Mouse (Mus musculus) c-Kit-positive CD71-positive TER-119-negative erythroid progenitor cells, embryonic 14.5 days (primary cell): ENCODE data around the gene Katnb1.
A peak's percentile ranks its signal among the peaks of the same experiment; 100 is the strongest.

Experiments
- DNase-seq: peaks from one replicate; pipeline ENCODE4 v3.0.0-alpha.2; 2013; ENCODE audit warnings: low read depth

Gene Katnb1

GRCm38 (mm10) chr8:95080381-95081341 lies at the start of gene Katnb1:
Gene Katnb1 (plus strand): TSS chr8:95081186.
- peak; percentile 99 for DNase-seq

- no peak for DNase-seq
Observed at GRCm38 (mm10) chr8:95037106-95037925, 43.7 kb upstream of the Katnb1 start.

GRCm38 (mm10) chr8:95041883-95042784 lies 38.9 kb upstream of the Katnb1 start:
- DNase-seq, result no peak

GRCm38 (mm10) chr8:95044811-95045210 lies 36.2 kb upstream of the Katnb1 start:
- DNase-seq, result no peak

- no peak for DNase-seq
Observed at GRCm38 (mm10) chr8:95046982-95047381, 34.0 kb upstream of the Katnb1 start.

GRCm38 (mm10) chr8:95047884-95048680 lies 32.9 kb upstream of the Katnb1 start:
- DNase-seq, result no peak

GRCm38 (mm10) chr8:95049636-95050035 lies 31.4 kb upstream of the Katnb1 start:
- DNase-seq, result no peak

- peak; percentile 53 for DNase-seq
Observed at GRCm38 (mm10) chr8:95054438-95054837, 26.5 kb upstream of the Katnb1 start.

- no peak for DNase-seq
Observed at GRCm38 (mm10) chr8:95054927-95055510, 26.0 kb upstream of the Katnb1 start, which contains the start of gene Drc7. Gene Drc7 (plus strand): TSS chr8:95055103.

- DNase-seq, result peak; percentile 54
Observed at GRCm38 (mm10) chr8:95056414-95056813, 24.6 kb upstream of the Katnb1 start.

- no peak for DNase-seq
Observed at GRCm38 (mm10) chr8:95058661-95059060, 22.3 kb upstream of the Katnb1 start.

GRCm38 (mm10) chr8:95059812-95060533 lies 21.0 kb upstream of the Katnb1 start:
- no peak for DNase-seq

GRCm38 (mm10) chr8:95064531-95064930 lies 16.5 kb upstream of the Katnb1 start:
- no peak for DNase-seq

GRCm38 (mm10) chr8:95067582-95067981 lies 13.4 kb upstream of the Katnb1 start:
- DNase-seq, result peak; percentile 54

GRCm38 (mm10) chr8:95075504-95075903 lies 5.5 kb upstream of the Katnb1 start:
- no peak for DNase-seq

- DNase-seq, result no peak
Observed at GRCm38 (mm10) chr8:95076151-95076550, 4.8 kb upstream of the Katnb1 start.

GRCm38 (mm10) chr8:95078055-95078454 lies 2.9 kb upstream of the Katnb1 start:
- DNase-seq, result no peak

GRCm38 (mm10) chr8:95079305-95079704 lies 1.7 kb upstream of the Katnb1 start:
- DNase-seq, result no peak

GRCm38 (mm10) chr8:95081650-95082049 lies 664 bp downstream of the Katnb1 start:
- DNase-seq, result peak; percentile 21

- no peak for DNase-seq
Observed at GRCm38 (mm10) chr8:95084261-95084660, 3.3 kb downstream of the Katnb1 start.
